Mouse (Mus musculus): ENCODE measurements around the gene Upk3b. TPM values are rescaled to one million over a fixed set of nuclear protein-coding genes. Genes with fewer than 3 reads are reported as not detected.
"Not testable (repeated sequence)": the region's sequence is repeated elsewhere in the genome, so short reads cannot be mapped to it uniquely, and the experiment has no call there.

The Upk3b gene
- total RNA-seq, 1 experiment from 2014 or later, result 1.4 TPM

DNA sequence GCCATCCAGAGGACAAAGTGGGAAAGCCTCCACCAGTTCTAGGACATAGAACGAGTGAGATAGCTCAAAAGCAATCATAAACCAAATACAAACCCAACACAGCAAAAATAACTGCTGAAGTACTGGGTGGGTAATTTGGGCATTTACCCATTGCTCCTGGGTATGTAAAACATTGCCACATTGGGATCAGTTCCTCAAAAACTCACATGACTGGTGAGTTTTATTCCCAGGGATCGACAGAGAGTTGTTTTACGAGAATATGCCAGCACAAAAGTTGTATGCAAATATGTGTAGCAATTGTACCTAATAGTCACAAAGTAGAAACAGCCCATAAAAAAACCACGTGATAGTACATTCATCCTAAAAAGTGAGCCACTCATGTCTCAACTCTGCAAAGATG lies 3.4 kb upstream of the Upk3b start:
- no peak for DNase-seq

DNA sequence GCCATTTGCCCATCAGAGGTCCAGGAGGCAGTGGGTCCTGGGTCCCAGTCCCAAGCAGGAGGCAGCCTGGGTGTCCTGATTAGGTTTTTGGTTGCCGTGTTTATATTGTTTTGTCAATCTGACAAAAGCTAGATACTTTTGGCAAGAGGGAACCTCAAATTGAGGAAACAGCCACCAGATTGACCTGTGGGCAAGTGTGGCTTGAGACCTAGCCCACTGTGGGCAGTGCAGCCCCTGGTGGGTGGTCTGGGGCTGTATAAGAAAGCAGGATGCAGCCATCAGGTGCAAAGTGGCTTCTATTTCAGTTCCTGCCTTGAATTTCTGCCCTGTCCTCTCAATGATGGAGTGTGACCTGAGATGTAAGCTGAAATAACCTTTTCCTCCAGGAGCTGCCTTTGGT lies 3.0 kb upstream of the Upk3b start:
- DNase-seq, result no peak

DNA sequence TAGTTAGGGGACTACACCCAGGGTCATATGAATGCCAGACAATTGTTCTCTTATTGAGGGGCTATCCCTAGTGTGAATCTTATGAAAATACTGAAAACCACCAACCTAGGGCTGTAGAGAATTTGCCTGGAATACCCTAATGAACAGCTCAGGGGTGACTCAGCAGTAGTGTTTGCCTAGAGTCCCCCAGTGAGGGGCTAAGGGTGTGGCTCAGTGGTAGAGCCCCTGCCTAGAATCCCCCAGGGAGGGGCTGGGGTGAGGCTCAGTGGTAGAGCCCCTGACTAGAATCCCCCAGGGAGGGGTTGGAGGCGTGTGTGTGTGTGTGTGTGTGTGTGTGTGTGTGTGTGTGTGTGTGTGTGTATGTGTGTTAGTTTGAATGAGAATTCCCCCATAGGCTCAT lies 1.6 kb upstream of the Upk3b start:
- no peak for DNase-seq

DNA sequence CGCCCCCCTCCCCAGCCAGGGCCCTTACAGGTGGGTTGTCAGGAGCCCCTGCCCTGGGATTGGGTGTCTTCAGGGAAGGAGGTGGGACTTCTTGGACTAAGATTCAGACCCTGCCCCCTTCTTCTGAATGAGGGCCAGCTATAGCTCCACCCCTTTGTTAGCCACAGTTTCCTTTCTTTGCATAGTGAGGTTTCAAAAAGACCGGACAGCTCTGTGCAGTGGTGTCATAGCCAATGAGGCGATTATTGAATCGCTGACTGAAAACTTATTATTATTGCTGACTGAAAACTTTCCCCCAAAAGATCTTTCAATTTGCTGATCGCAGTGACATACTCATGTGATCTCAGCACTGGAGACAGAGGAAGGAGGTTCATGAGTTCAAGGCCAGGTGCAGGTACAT lies 1.9 kb downstream of the Upk3b start:
- no peak for DNase-seq

DNA sequence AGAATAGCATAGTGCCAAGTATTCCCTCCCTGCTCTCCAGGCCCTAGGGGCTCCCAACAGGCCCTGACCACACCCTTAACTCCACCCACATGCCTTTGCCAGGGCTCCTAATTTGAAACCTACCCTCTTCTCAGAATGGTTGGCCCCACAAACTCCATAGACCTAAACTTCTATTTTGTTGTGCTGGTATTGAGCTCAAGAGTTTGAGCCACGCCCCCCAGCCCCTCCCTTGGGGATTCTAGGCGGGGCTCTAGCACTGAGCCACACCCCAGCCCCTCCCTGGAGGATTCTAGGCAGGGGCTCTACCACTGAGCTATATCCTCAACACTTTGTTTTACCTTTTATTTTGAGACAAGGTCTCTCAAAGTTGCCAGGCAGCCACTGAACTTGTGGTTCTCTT lies 3.0 kb downstream of the Upk3b start:
- DNase-seq, result no peak

DNA sequence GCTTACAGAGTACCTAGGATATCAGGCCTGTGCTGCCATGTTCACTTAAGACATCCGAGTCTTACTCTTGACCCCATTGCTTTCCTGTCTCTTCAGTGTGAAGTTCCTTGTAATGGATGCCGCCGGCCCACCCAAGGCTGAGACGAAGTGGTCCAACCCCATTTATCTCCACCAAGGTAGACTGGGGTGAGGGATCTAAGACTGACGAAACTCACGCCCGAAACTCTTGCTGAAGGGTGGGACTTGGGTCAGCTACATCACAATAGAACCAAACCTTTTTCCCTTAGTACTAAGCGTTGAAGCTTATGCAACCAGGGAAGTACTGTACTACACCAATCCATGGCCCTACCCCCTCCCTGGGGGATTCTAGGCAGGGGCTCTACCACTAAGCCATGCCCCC lies 3.4 kb downstream of the Upk3b start:
- no peak for DNase-seq

DNA sequence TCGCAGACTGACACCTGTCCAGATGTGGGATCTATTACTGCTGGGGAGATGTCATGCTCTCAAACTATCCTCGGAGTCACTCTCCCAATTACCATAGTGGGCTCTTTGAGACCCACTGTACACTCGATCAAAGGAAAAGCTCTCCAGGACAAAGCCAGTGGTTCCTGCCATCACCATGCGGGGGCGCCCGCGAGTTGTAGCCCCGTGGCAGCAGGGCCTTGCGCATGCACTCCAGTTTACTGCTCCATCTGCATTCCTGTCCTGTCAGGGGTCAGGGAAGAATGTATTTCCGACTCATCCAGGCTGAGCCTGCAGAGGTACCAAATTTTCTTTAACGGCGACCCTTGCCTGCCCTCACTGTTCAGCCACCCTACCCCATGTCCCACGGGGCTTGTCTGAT lies 6.6 kb downstream of the Upk3b start:
- DNase-seq, result no peak

DNA sequence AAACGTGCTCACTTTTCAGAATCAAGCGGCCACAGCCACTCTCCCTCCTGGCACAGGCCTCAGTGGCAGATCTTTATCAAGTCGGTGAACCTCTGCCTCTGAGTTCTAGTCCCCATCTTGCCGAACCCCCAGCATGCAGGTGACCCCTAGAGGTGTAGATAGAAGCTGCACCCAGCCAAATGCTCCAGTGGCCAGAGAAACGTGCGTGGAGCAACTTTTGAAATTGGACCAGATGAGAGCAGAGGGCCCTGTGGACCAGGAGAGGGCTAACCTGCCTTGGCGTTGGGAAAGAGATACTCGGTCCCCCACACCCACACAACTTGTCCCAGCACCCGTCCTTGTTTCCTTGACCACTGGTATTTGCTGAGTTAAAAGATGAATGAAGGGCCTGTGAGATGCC lies 7.1 kb downstream of the Upk3b start:
- DNase-seq, result no peak

DNA sequence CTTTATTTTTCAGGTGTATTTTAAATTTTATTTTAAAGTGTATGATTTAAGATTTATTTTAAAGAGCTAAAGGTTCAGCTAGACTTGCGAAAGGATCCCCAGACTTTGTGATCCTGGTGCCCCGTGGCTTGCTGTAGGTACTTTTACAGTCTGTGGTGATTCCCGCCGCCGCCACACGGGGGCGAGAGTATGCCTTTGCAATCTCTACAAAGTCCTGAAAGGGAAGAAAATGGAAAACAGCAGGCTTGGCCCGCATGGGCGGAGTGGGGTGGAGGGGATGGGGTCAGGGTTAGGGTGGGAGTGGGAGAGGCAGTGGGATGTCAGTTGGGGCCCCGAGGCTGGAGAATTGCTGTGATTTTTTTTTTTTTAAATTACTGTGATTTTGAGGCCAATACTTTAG lies 7.7 kb downstream of the Upk3b start:
- peak; percentile 88 for DNase-seq

DNA sequence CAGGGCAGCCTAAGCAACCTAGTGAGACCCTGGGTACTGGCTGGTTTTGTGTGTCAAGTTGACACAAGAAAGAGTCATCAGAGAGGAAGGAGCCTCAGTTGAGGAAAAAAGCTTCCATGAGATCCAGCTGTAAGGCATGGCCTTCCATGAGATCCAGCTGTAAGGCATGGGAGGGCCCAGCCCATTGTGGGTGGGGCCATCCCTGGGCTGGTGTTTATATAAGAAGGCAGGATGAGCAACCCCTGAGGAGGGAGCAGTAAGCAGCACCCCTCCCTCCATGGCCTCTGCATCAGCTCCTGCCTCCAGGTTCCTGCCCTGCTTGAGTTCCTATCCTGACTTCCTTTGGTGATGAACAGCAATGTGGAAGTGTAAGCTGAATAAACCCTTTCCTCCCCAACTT lies 10.2 kb downstream of the Upk3b start:
- not testable (repeated sequence) for DNase-seq

DNA sequence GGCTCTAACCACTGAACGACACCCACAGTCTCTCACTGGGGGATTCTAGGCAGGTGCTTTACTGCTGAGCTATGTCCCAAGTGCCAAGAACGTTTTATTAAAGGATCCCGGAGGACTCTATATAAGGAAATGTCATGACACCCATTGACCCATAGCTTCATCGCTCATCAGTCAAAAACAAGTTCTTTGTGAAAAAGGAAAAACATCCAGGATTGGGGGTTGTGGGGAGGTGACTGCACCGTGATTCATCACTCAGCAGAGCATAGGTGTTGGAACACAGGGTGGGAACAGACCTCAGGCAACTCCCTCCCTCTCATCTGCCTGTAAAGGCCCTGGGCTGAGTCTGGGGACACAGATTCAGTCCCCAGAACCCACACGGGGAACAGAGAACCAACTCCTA lies 11.6 kb downstream of the Upk3b start:
- DNase-seq, result no peak

DNA sequence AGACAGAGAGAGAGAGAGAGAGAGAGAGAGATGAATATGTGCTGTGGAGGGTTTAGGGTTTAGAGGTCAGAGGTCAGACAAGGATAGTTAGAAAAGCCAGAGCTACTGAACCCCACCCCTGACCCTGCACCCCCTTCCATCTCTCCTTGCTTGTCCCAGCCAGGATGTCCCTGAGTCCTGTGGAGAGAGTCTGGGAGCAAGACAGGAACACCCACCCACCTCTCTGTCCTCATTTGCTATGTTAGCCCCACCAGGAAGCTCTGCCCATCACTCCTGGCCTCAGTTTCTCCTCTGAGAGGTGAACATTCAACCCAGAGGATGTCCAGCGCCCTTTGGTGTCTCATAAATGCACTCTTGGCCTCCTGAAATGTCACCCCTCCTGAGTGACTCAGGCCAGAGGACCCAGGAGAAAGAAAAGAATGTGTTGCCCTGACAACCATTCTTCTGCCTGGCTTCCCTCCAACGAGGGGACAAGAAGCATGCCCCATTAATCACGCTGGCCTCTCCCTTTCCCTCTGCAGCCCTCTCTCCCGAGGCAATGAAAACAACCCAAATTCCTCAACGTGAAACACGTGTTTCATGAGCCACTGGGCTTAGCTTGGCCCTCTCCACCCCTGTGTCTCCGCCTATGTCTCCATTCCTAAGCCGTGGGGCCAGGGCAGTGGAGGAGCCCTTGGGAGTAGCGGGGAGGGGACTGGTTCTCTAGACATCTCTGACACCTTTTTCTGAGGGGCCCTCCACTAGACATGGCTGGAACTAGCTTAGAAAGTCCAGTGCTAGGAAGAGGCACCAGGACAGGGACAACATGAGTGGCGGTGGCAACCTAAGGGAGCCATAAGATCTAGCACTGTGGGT lies 13.2 kb downstream of the Upk3b start:
- peak; percentile 72 for DNase-seq

DNA sequence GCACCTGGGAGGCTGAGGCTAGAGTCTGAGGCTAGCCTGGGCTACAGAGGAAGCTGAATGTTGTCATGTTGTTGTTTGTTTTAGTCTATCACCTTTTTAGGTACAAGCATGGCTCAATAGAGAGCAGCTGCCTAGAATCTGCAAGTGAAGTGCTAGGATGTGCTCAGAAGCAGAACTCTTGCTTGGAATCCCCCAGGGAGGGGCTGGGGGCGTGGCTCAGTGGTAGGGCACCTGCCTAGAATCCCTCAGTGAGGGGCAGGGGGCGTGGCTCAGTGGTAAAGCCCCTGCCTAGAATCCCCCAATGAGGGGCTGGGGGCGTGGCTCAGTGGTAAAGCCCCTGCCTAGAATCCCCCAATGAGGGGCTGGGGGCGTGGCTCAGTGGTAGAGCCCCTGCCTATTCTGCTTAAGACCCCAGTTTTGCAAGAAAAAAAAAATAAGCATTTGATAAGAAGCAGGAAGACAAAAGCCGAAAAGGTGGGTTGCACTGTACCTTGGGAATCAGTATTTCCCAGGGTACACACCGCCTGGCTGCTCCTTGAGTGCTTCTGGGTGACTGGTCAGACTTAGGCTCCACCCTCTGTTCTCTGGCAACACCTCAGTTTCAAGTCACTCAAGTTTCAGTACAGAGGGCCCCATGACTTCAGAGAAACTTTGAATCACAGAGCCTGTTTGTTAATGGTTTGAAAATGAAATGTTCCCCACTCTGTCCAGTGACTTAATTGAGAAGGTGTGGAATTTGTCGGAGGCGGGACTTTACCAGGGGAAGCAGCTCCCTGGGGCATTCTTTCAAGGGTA lies 14.8 kb downstream of the Upk3b start:
- no peak for DNase-seq

DNA sequence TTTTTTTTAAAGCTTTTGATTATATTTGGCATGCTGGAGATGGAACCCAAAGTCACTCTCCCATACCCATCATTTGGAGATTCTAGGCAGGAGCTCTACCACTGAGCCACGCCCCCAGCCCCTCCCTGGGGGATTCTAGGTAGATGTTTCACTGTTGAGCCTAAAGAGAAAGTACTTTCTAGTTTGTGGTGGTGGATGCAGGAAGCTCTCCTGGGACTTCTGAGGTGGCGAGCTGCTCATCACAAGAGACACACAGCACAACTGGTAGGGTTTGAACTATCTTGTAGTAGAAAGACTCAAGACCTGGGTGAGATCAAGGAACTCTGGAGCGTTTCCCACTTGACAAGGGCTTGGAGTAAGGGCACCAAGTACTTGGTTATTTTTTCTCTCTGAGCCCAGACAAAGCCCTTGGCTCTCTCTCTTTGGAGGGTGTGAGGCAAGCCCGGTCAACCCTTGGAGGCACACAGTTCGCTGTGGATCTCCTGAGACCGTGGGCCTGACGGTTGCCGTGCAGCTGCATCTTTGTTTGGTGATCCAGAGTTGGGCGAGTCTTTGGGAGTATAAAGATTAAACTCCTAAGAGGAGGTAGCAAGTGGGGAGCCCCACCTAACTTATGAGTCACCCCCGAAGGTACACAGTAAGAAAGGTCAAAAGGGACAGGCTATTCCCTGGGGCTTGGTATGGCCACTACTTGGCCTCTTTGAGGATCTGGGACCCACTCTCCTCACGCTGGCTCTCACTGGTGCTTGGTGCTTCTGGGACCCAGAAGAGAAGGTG lies 16.2 kb downstream of the Upk3b start, which contains the start of gene Upk3bl:
TSS of gene Upk3bl (plus strand) at position 192 of the 777 bp plus-strand sequence.
- DNase-seq, result no peak

DNA sequence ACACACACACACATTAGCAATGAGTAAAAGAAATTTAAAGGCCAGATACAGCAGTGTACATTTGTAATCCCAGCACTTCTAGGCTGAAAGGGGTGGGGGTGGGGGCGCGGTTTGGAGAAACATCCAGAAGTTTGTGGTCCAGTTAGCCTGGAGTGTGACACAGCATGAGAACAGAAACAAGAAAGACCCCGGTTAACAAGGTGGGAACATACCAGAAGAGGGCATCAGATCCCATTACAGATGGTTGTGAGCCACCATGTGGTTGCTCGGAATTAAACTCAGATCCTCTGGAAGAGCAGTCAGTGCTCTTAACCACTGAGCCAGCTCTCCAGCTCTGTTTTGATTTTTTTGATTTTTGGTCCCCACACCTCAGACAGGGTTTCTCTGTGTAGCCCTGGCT lies 17.8 kb downstream of the Upk3b start:
- no peak for DNase-seq

DNA sequence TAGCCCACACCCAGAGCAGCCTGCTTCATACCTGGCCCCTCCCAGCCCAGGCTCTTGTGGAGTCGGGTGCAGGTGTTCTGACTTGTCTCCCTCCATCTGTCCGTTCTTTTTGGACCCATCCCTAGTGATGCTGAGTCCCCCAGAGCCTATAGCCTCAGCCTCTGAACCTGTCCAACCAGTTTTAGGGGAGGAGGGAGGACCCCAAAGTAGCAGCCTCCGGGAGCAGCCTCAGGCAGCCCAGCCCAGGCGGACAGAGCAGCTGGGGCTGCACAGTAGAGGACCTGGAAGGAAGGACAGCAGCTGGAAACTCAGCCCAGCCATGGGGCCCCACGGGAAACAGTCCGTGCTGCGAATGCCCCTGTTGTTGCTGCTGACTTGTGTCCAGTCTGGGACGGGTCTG lies 18.8 kb downstream of the Upk3b start:
- DNase-seq, result no peak

DNA sequence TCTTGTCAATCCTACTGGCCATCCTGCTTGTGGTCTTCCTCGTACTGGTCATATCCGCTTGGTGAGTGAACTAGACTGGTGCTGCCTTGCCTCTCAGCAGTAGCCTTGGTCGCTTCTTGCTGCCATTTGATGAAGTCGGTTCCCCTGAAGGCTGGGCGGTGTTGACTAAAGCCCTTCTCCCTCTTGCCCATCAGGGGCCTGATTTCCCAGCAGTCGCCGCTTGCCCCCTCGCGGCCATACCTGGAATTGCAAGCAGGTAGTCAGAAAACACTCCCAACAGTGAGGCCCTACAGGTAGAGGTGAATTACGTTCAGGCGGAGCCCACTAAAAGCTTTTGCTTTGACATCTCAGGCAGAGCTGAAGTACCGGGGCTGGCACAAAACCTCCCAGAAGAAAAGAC lies 23.3 kb downstream of the Upk3b start:
- DNase-seq, result peak; percentile 83

DNA sequence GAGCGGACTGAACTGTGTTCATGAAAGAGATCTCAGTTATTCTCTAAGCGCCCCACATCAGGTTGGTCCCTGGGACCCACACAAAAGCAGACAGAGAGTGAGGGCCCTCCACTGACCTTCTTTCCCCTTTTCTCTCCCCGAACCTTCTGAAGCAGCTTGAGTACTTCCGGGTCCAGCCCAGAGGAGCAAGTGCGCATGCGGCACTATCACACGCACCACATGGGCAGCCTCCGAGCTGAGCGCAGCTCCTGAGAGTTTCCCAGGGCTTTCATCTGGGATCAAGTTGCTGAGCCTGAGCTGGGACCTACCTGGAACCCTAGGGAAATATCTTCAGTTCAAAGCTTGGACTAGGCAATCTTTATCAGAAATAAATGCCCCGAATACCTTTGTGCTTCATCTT lies 25.6 kb downstream of the Upk3b start:
- no peak for DNase-seq

DNA sequence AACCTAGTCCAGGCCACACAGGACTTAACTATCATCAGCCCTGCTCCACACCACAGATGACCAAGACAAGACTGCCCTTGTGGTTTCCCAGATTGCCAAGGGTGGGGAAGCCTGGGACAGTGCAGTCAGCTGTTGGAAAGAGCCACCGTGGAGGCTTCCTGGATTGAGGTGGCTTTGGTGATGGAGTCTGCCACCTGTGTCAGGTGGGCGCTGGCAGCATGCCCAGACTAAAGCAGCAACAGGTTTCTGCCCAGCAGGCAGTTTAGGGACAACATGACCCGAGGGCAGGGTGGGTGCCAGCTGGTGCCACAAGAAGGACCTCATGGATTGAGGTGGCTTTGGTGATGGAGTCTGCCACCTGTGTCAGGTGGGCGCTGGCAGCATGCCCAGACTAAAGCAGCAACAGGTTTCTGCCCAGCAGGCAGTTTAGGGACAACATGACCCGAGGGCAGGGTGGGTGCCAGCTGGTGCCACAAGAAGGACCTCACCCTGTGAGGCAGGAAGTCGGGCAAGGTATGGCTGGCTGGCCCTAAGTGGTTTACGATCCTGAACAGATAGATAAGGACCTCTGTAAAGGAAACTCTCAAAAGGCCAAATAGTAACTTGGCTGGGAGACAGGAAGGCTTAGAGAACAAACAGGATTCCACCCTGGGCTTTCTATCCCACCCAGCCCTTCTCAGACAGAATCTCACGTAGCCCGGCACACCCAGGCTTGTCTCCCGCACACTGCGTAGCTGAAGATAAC lies 28.3 kb downstream of the Upk3b start:
- not testable (repeated sequence) for DNase-seq

DNA sequence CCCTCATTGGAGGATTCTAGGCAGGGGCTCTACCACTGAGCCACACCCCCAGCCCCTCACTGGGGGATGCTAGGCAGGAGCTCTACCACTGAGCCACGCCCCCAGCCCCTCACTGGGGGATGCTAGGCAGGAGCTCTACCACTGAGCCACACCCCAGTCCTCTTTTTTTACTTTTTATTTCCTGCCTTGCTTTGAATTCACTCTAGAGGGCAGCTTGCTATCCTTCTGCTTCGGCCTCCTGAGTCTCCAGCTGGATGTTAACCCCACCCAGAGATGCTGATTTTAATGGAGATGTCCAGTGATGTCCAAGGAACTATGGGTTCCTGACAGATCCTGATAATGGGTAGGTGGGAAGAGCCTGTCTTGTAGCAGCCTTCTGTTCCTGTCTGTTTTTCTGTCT lies 31.1 kb downstream of the Upk3b start:
- no peak for DNase-seq

DNA sequence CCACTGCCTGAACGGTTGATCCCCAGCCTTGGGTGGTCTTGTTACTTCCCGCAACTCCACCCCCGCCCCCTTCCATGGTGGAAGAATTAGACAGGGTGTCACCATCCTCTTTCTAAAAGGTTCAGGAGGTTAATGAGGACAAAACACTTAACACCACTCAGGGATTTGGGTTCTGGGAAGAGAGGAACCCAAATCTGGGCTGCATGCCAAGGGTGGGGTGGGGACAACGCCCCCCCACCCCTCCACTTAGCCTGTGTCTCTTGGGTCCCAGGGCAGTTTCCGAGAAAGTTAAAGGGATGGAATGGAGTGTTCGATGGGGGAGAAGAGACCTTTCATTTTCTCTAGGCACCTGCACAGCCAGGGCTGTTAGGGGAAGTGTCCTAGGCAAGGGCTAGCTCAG lies 34.8 kb downstream of the Upk3b start:
- no peak for DNase-seq

DNA sequence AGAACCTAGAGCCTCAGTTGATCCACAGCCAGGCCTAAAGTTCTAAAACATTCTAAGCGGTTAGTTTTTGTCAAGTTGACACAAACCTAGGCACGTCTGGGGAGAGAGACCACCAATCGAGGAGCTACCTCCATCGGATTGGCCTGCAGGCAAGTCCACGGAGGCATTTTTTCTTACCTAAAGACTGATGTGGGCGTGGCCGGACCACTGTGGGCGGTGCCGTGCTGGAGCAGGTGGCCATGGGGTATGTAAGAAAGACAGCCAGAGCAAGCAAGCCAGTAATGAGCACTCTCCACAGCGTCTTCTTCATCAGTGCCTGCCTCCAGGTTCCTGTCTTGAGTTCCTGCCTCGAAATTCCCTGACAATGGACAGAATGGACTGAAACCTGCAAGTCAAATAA lies 35.2 kb downstream of the Upk3b start:
- DNase-seq, result no peak

All from adrenal gland, postnatal 25 days (tissue).